Mouse (Mus musculus) embryonic fibroblast, embryonic 13.5 days (primary cell): ENCODE data around the gene Gm45623.

ENCODE experiments used
- CTCF ChIP-seq: IDR thresholded peaks from 2 replicates; pipeline ENCODE4 v1.5.1; 2011; ENCODE audit warnings: mild to moderate bottlenecking, control low read depth, low read length, moderate library complexity, borderline replicate concordance; ENCODE audit not compliant: insufficient read depth
- POLR2A ChIP-seq: IDR thresholded peaks from 2 replicates; pipeline ENCODE4 v1.6.1; 2011; ENCODE audit warnings: low read depth, mild to moderate bottlenecking, control low read depth, low read length, moderate library complexity

DNA sequence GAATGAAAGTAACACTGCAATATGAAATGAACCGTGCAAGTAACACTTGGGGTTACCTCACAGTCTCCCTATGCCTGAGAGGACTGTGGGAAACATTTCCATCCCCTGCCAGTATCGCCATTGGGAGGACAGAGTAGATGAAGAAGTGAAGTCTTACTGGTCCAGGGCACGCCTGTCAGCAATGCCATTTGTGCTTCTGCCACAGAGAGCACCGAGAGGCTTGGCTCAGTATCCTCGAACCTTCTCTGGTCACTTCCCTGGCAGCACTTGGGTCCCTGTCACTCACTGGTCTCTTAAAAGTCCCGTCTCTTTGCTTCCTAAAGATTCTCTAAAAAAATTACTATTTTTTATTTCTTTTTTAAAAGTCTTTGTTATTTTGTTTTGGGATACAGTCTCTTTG, 13.1 kb downstream of the Gm45623 start:
- TF ChIP-seq POLR2A (no peak), CTCF (no peak)
